Mouse (Mus musculus) WW6 (cell line): ENCODE results near the gene 4933402N22Rik.
"Not testable (repeated sequence)": the region's sequence is repeated elsewhere in the genome, so short reads cannot be mapped to it uniquely, and the experiment has no call there.

ENCODE experiments used
- DNase-seq: peaks from one replicate; pipeline ENCODE4 v3.0.0-alpha.2; 2013; ENCODE audit warnings: low read depth, low spot score

Gene 4933402N22Rik

GRCm38 (mm10) chr5:11917743-11918142 lies at the start of gene 4933402N22Rik:
Gene 4933402N22Rik, plus strand, starts transcription at chr5:11918043.
- not testable (repeated sequence) for DNase-seq

GRCm38 (mm10) chr5:11923790-11924189 lies 5.9 kb downstream of the 4933402N22Rik start:
- not testable (repeated sequence) for DNase-seq
